Mouse (Mus musculus) heart, adult 11 months (tissue): ENCODE measurements at regions not wholly inside any gene's neighbourhood (a gene's known extent, or its start where the extent isn't known, plus 50 kb on each side); places are given as distances from the start of the nearest gene placed in this dataset.

Experiments
- DNase-seq: peaks from one replicate; pipeline ENCODE4 v3.0.0; 2022

DNA sequence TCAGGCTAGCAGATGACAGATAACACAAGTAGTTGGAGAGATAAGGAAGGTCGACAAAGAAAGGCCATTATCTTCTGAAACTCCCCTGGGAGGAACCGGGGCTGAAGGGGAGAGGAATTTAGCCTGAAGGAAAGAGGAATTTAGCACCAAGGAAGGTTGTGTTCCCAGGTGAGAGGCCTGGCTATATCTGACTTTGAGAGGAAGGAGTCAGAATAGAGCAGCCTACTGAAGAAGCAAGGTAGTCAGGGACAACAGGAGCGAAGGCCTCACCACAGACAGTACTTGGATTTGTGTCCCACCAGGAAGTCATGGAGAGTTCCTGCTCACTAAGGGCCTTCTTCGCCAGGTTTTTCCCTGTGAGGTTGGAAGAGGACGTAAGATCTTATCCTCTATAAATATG lies 102.2 kb downstream of the Tmco5 start:
- peak; percentile 86 for DNase-seq

DNA sequence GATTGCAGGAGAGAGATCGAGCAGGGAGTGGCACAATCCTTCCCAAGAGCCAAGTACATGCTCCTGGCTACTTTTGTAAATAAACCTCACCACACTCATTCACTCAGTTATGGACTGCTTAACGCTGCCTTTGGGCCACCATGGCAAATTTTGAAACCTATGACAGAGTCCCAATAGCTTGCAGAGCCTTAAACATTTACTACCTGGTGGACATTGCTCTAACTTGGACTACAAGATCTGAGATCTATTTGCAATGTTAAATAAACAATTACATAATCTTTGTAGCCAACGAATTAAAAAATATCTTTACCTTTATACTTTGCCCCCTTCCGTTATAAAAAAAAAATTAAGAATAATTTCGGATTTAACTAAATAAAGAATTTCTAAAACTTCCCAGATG lies 104.9 kb downstream of the Tmco5 start:
- no peak for DNase-seq

DNA sequence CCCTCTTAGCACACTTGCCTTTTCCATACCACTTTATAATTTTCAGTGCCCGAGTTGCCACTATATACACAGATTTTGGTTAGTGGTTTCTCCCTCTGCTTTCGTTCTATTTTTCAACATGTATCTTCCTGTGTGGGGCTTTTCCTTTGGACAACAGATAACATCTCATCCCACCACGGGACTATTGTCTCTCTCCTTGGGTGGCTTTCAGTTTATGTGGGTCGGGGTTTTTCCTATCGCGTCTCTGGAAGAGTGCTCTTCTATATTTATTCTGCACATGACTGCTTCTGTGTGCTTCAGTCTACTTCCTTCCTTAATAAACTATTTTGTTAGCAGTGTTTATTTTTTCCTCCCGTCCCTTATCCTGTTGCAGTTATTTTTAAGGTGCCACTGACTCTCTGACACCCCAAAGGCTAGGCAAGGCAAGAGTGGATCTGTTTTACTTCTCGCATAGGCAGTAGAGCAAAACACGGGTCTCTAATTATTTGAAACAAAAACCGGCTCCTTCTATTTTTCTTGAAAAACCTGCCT lies 105.4 kb downstream of the Tmco5 start:
- DNase-seq = peak; percentile 94

DNA sequence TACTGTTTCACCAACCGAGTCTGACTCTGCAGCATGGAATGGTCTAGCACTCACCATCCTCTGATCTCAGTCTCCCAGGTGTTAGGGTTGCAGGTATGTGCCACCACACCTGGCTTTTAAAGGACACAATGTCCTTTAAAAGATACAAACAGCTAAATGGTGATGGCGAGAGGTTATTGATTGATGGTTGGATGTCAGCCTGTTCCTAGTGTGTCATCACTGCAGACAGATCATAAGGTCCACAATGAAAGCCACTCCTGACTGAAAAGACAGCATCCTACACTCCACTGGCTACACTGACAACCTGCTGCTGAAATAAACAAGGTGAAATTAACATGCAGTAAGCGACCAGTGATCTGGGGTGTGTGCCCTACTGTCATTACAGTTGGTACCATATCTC lies 106.1 kb downstream of the Tmco5 start:
- peak; percentile 72 for DNase-seq

DNA sequence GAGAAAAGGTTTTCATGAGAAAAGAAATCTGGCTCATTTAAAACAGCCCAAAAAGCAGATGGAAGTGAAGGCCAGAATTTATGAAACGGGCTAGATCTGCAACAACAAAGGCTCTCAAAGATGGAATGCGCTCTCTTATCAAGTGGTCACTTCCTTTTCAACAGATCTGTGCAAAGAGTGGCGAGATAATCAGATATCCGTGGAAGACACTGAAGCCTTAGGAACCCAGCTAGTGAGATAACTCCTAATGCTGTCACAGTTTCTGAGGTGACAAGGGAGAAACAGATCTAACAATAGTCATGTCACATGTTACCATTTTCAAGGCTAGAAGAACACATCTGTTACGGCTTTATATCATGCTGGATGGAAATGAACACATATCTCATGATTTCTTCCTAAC lies 107.1 kb downstream of the Tmco5 start:
- DNase-seq = peak; percentile 27

DNA sequence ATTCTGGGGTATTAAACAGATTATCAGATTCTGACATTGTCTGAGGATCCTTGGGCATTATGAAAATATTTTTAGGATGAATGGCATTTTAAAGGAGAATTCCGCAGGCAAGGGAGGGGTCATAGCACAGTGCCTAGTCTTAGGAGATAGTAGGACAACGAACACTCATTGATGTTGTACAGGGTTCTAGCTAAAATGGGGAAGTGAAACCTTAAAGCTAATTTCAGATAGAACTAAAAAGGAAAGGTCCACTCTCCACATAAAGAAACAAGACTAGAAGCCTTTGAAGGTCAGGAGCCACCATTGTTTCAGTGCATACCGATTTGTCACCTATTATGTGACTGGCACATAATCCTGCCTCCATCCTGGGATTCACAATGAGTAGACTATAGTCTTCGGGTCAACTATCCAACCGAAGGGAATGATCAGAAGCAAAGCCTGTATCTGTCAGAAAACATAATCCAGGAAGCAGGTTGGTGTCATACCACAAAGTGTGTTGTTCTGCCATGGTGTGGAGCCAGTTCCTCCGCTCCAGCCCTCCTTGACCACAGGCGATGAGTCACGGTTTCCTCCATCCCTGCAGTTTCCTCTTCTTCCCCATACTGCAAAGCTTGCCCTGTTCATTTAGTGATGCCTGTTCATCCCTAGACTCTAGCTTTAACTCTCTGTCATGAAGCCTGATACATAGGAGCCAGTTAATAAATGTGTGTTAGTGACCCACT lies 110.6 kb downstream of the Tmco5 start:
- peak; percentile 97 for DNase-seq

DNA sequence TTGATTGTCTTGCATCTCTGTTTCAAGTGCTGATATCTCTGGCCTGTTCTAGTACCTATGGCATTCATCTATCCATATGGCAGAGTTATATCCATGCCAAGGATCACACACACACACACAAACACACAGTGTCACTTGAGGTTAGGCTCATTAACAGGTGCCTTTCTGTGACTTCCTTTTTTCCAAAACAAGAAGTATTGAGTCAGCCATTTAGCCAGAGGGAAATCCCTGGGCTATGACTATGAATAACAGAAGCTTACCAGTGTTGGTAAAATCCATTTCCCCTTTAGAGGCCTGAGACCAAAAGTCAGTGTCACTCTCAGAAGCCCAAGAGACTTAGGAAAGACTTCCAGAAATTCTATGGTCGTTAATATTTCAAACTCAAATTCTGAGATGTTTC lies 111.6 kb downstream of the Tmco5 start:
- peak; percentile 81 for DNase-seq

DNA sequence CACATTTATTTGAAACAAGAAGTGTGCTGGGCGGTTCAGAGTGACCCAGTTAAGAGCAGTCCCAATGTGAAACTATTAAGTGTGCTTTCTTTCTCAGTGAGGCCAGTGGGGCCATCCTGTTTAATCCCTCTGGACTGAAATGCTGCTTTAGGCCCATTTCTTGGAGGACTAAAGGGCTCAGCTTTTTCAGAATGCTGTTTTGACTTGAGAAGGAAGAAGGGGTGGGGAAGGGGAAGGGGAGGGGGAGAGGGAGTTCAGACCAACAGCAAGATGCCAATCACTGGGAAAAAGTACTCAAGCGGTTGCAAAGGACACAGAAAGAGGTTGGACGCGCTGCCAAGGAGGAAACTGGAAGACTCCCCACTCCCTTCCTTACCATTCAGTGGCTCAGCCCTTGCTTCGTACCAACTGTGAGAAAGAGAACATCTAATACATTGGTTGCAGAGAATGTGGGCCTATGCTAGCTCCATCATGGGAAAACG lies 113.1 kb downstream of the Tmco5 start:
- DNase-seq = peak; percentile 91

DNA sequence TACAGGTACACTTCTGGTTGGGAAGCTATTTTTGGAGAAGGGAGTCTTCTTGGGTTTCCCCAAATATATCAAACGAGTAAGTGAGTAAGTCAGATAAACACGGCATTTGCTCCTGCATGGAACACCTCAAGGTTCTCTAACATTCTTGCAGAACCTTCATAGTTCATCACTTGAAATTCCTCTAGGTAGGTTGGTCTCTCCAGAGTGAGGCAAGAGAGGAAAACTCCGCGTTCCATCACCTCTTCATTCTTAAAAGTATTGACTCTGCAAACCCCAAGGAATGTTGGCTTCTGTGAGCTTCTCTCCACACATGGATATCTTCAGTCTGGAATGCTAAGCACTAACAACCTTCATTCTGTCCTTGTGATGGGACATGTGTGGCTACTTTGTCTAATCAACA lies 115.2 kb downstream of the Tmco5 start:
- DNase-seq = peak; percentile 40

DNA sequence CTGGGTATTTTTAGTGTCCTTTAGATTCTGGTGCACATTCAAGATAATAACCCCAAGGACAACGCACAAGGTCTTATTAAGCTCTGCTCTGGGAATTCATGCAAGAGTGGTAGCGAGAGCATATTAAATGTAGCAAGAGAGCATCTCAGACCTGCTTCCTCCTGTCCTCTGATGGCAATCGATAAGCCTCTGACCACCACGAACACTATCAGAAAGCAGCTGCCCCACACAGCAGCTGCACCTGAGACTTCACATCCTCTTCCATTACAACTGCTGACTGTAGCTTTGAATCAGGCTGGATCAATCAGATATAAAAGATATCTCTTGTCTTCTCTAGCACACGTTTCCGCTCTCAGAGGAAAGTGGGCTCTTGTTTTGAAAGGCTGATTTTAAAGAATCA lies 117.8 kb downstream of the Tmco5 start:
- DNase-seq = peak; percentile 59

DNA sequence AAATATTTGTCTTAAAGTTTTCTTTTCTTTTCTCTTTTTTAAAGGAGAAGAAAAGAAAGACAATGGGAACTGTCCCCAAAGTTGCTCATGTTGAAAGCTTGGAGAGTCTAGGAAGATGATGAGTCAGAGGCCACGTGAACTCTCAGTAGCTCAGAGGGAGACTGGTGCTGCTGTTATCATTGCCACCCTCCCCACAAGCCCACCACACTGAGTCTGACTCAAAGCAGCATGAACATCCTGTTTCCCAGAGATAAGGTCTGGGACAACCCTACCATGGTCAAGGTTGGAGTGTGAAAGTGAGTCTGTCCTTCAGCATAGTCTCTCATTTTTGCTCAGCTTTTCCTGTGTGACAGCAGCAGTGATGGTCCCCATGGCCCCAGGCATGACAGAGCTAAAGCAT lies 120.3 kb downstream of the Tmco5 start:
- DNase-seq = peak; percentile 82

DNA sequence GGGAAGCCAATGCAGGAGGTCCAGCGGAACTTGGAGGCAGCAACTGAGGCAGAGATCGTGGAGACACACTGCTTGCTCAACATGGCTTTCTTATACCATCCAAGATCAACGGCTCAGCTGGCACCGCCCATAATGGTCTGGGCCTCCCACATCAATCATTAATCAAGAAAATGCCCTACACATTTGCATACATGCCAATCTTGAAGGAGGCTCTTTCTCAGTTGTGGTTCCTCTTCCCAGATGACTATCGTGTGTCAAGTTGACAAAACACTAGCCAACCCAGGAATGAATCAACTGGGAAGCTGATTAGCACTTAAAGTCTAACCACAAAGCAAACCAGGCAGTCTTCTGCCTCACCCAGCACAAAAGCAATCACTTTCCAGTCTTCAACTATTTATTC lies 121.1 kb downstream of the Tmco5 start:
- DNase-seq = peak; percentile 74

DNA sequence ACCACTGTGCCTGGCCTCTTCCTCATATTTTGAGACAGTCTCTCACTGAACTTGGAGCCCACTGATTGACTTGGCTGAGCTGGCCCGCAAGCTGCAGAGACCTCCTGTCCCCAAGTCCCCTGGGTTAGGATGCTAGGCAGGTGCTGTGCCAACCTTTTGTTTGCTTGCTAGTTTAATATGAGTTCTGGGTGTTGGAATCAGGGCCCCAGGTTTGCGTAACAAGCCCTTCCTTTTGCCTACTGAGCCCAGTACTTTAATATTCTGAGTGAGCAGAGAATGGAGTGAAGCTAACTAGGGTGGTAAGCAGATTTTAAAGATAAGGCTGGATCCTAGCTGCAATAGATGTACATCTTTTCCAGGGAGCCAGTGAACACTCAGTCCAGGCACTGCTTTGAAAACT lies 117.2 kb upstream of the Spred1 start:
- DNase-seq = peak; percentile 71

DNA sequence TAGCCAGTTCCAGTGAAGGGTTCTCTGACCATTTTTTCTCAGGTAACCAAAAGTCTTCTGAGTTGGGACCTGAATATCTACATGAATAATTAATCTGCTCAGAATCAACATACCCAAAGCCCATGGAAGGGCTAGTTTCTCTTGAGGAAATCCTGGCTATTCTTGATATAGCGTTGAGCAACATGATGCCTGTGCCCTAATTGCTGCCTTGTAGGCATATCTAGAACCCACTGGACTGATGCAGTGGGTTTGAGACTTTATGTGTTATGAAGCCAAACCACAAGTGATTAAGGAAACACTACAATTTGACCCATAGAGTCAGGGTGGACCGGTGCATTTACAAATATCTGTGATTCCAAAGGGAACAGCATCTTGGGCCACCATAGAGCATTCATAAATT lies 114.3 kb upstream of the Spred1 start:
- peak; percentile 85 for DNase-seq

DNA sequence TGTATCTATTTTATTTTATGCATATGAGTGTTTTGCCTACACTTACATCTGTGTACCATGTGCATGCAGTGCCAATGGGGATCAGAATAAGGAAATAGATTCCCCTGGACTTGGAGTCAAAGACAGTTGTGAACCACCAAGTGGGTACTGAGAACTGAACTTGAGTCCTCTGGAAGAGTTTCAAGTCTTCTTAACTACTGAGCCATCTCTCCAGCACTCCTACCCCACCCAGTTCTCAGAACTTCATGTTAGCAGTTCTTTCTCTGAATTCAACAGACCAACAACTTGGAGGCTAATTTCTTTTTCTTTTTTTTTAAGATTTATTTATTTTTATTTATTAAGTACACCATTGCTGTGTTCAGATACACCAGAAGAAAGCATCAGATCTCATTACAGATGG lies 112.3 kb upstream of the Spred1 start:
- DNase-seq = peak; percentile 24

DNA sequence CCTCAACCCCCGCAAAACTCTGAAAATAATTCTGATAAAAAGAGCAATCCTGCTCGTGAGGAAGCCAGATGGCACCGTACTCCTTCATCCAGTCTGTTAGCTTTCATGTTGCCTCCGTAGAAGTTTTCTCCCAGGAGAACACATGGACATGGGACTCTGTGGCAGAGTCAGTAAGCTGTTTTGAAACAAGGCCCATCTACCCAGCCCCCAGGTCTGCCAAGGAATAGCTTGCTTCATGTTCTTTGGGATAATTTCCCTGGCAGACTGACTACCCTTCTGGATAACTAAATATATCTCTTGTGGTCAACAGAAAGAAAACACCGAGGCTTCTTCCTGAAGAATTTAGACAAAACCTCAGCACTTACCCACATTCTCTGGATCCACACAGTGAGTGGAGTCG lies 111.2 kb upstream of the Spred1 start:
- DNase-seq = peak; percentile 68

DNA sequence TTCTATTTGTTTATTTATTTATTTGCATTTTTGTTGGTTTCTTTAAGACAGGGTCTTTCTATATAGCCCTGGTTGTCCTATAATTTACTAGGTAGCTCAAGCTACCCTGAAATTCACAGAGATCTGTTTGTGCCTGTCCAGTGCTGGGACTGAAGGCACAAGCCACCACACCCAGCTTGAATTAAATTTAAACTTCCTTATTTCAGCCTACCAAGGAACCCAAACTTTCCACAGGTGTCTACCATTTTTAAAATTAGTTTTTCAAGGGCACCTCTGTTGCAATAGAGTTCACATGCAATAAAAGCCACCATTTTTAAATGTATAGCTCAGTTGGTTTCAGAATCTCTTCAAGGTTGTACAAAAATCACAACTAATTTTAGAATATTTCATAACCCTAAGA lies 110.2 kb upstream of the Spred1 start:
- peak; percentile 3 for DNase-seq

DNA sequence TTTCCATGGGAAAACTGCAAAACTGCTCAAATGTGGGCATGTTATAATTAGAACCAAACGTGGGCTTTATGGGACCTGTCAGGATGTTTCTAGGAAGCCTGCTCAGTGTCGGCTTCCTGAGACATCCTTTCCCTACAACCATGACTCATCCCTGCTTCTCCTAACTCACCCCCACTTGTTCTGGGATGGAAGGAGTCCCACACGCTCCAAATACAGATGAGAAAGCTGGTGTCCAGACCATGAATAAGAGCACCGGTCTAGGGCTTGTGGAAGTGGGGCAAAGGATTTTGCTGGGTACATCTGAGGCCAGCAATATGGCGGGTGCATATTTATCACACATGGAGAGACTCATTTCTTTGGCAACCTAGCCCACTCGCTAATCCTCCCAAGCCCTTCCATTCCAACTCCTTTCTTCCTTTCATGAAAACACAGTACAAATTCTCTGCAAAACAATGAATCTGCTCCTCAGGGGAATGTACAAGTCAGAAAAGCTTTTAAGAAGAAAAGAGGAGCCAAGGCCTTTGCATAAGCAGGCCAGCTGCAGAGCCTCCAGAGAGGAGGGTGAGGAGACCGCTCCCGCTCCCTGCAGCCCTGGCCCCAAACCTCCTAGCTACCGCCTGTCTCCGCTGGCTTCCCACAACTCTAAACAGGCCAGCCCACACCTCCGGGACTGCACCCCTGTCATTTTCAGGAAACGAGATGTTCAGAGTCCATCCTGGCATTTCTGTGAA lies 103.1 kb upstream of the Spred1 start:
- DNase-seq = peak; percentile 99

DNA sequence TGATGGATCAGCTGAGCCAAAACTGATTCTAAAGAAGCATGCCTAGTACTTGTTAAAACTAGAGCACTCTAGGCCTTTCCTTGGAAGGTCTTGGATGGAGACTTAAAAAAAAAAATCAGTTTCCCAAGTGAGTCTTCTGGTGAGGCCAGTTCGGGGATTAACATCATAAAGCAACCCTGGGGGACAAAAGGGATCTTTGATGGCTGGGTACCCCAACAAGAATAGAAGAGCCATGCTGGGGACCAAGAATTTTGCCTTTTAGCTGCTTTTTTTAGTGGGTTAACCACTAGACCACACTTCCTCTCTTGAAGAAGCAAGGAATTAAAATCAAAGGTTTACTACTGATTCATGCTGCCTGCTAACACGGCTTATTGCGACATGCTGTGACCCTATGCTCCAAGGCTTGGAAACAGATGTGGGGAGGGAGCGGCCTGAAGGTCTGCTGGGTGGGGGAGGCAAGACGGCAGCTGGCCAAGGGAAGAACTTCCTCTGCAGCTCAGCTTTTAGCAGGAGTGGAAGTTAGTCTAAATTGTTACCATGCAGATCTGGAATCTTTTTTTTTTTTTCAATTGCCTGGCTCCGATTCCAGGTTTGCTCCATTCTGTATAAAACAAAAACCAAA lies 102.1 kb upstream of the Spred1 start:
- peak; percentile 99 for DNase-seq

DNA sequence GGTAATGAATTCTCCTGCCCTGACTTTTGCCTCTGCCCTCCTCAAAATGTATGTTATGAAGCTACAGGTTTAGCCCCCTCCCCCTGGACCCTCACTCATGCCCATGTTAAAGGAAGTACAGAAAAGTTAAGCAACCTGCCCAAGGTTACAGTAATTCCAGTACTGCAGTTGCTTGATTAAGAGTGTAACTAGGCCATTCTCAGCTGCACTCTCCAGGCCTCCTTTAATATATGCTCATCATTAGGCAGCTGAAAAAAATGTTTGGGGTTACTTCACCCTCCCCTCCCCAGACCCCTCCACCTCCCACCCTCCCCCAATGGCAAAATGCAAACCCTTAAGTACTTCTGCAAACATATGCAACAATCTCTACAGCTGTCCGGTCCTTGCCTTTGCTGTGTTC lies 101.6 kb upstream of the Spred1 start:
- no peak for DNase-seq

DNA sequence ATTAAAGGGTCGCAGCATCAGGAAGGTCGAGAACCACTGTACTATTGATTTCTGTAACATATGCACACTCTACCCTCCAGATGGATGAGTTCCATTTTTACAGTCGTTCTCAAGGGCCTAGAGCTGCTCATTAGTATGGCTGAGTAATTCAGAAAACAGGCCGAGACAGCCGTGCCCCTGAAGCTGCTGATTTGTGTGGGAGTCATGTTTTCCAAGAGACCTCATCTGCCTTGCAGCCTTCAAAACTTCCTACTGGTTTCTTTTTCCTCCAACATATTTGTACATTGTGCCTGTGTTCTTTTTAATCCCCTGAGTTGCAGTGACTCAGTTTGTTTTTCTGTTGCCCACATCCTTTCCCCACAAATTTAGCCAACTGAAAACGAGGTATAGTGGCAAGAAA lies 99.4 kb upstream of the Spred1 start:
- peak; percentile 90 for DNase-seq

DNA sequence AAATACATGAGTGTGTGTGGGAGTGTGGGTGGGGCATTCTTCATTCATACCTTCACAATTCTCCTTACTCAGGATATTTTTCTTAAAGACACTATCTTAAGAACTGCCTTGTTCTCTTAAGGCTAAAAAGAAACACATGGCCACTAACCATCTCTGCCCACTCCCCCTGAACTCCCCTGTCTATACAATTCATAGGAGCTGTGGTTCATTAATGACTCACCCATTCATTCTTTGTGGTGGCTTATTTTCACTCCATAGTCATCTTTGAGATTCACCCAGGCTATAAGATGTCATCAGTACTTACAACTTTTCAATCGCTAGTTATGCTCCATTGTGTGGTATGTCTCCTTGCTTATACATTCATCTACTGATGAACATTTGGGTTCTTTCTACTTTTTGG lies 97.7 kb upstream of the Spred1 start:
- no peak for DNase-seq

DNA sequence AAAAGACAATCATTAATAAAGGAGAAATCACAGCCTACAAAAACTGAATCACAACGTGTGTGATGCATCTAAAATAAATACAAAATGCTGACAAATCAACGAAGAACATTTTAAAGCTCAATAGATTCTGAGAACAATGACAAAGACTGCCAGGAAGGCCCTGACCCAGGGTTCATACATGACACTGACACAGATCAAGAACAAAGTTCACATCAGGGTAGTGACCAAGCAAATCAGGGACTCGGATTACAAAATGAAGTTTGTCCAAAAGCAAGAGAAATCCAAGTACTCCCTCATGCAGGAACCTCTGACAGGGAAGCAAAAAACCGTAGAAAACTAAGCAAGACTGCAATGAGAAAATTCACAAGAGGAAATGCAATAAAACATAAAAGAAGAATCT lies 94.1 kb upstream of the Spred1 start:
- DNase-seq = peak; percentile 40

DNA sequence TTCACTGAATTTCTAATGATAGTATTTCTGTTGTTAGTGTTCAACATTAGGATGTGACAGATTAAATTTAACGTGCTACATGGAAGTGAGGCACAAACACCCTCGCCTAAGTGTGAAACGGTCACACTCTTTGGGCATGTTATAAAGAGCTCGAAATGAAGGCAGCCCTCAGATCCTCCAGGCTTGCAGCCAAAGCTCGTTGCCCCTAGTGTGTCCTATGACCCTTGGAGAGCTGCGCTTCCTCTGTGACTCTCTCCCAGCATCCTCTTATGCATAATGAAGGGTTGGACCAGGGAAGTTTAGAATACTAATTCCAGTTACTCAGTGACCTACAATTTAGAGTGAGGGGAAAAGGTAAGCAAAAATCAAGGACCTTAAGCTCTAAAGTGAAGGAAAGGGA lies 92.4 kb upstream of the Spred1 start:
- DNase-seq = peak; percentile 75
